In the genomic region with DNA sequence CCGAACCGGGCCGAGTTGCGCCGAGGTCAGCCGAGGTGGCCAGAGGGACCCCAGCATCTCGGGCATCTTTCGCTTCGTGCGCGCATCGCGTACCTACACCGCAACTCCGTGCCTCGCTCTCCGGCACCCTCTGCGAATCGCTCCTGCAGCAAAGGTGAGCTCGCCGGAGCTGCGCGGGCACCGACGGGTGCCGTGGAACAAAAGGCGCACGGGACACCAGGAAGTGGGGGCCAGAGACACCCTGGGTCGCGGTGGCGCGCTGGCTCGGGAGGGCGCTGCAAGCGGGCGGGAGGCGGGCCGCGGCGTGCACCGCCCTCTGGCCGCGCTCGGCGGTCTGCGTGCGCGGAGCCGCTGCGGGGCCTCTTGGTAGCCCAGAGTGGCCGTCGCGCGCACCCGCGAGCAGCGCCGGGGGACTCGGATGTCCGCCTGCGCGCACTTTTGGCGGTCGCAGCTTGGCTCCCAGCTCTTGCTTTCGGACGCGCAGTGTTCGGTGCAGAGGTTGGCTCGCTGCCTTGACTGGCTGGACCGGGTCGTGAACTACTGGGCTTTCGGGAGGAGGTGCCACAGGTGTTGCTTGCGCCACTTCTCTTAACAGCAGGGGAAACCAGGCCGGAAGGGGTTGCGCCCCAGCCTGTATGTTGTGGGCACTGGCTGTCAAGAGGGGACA, we compare ENCODE assay signal across 9 mouse cellular contexts. TPM values are rescaled to one million over a fixed set of nuclear protein-coding genes. Genes with fewer than 3 reads are reported as not detected.
A peak's percentile ranks its signal among the peaks of the same experiment; 100 is the strongest.
DNase-seq lines count a peak whose midpoint lies in the region; ATAC-seq and TF ChIP-seq lines count a peak whose summit lies in the region.
"Had no signal": no experiment of that assay in that cellular context is flagged by ENCODE, and none has a peak within 500 bp of the region (broad histone marks: within the 10 kb centered on the region; RNA-seq: fewer than 3 reads in every experiment).

No protein-coding gene starts in this region.

- H3K36me3 ChIP-seq in hindbrain, embryonic 13.5 days = no peaks in the 10 kb centered on the region

- no peak; the same call in none of the 2 replicates for TF ChIP-seq CTCF in left cerebral cortex, adult 2 months (IDR thresholded peaks at IDR 0.05)

- H3K9me3 ChIP-seq in hindbrain, embryonic 13.5 days = no peaks in the 10 kb centered on the region

- peak overlapping the region; percentile 97 for H3K4me2 ChIP-seq in hindbrain, embryonic 13.5 days

- H3K27me3 ChIP-seq in hindbrain, embryonic 13.5 days = peaks cover 50% of the 10 kb centered on the region

- H3K4me1 ChIP-seq in hindbrain, embryonic 13.5 days (replicated peaks) = peaks cover 11% of the 10 kb centered on the region

- H3K27ac ChIP-seq in hindbrain, embryonic 13.5 days = no peak overlapping the region
- H3K27ac ChIP-seq in left cerebral cortex, adult 2 months = peak overlapping the region; percentile 81

- H3K4me3 ChIP-seq in hindbrain, embryonic 13.5 days = peak overlapping the region; percentile 74
- peak overlapping the region; percentile 63 for H3K4me3 ChIP-seq in left cerebral cortex, adult 2 months

- peak overlapping the region; percentile 78 for H3K9ac ChIP-seq in hindbrain, embryonic 13.5 days

- DNase-seq in MN1 (ENCODE audit: low spot score) = peak; percentile 85
- DNase-seq in cerebellum, adult 18-20 months = peak; percentile 41 to 66
- DNase-seq in left cerebral cortex, adult 2 months (ENCODE audit: extremely low spot score in 1 of 2, low spot score in 2 of 2) = peak; percentile 62 to 68
- DNase-seq in right cerebral cortex, postnatal 14 days = peak; percentile 64
- peak; percentile 53 to 77 for DNase-seq in urinary bladder, postnatal 36 days (ENCODE audit: low spot score in 2 of 2)

- ATAC-seq in frontal cortex, adult (ENCODE audit: low TSS enrichment) = peak; percentile 80
- ATAC-seq in hindbrain, embryonic 13.5 days (ENCODE audit: low FRiP score) = peak; percentile 85
- peak; percentile 54 for ATAC-seq in megakaryocyte, adult 5-6 weeks (ENCODE audit: poor library complexity, severe bottlenecking)

- intact Hi-C loops in left cerebral cortex, adult 2 months (cut with DNase I) = no loop called here

- under 1% methylated on average over 75 of the region's 75 CpGs for WGBS in hindbrain, embryonic 13.5 days

RNA-seq across cellular contexts. Expression of gene Irf1, which starts 0.4 kb away (rescaled TPM):
- 2.5 and 2.9 TPM in 2 replicates for polyA plus RNA-seq in hindbrain, embryonic 13.5 days (2015; fragmentation: Nextera tagmentation; extraction: Ambion mirVana)
- 1 to 10 TPM; 6.6 to 8.2 TPM for total RNA-seq in left cerebral cortex, adult 2 months (2021)
- 37.2 and 38.5 TPM in 2 replicates for total RNA-seq in megakaryocyte, adult 5-6 weeks (2015)
- total RNA-seq in megakaryocyte, adult 5-6 weeks (2017) = 78.4 and 93.1 TPM in 2 replicates

RNA-seq across cellular contexts. Expression of gene Gm17334, which starts 2.7 kb away (rescaled TPM):
- not detected in 2 replicates for polyA plus RNA-seq in hindbrain, embryonic 13.5 days (2015; fragmentation: Nextera tagmentation; extraction: Ambion mirVana)
- total RNA-seq in left cerebral cortex, adult 2 months (2021) = 1 to 10 TPM in 1 of 2 experiments, under 1 TPM in 1; 0.52 to 1.1 TPM
- not detected in 2 replicates for total RNA-seq in megakaryocyte, adult 5-6 weeks (2015)
- total RNA-seq in megakaryocyte, adult 5-6 weeks (2017) = not detected in 2 replicates

RNA-seq across cellular contexts. Expression of gene Il5, which starts 49.7 kb away (rescaled TPM):
- polyA plus RNA-seq in hindbrain, embryonic 13.5 days (2015; fragmentation: Nextera tagmentation; extraction: Ambion mirVana) = not detected in 2 replicates
- not detected for total RNA-seq in left cerebral cortex, adult 2 months (2021)
- not detected in 2 replicates for total RNA-seq in megakaryocyte, adult 5-6 weeks (2015)
- not detected in 2 replicates for total RNA-seq in megakaryocyte, adult 5-6 weeks (2017)
- total RNA-seq: layer of hippocampus, adult 8-10 months had no signal

Comparison
In these comparisons a context has a peak if more than half of its experiments do, and no peak if none do; other contexts are left out.
1. RNA of gene Irf1, which starts 0.4 kb away (total RNA-seq): 37.2 to 93.1 TPM in megakaryocyte, adult 5-6 weeks; 6.6 to 8.2 TPM in left cerebral cortex, adult 2 months; every median in the first group is over 4 times any median in the second.
2. Peak in every context shown above with its lines, with median percentiles within 50 percentile points of each other: DNase-seq and ATAC-seq.